Mouse (Mus musculus) small intestine, adult 2 months (tissue): ENCODE results near the gene Ric8a.

Experiments used
- CTCF ChIP-seq: fragments of 200-500 bp; IDR thresholded peaks from 2 replicates; pipeline ENCODE4 v1.5.1; 2012; ENCODE audit warnings: low read depth, mild to moderate bottlenecking, control low read depth, inconsistent platforms, low read length, moderate library complexity, mixed read lengths; ENCODE audit not compliant: insufficient replicate concordance, insufficient read length; ENCODE audit errors: extremely low read depth
- POLR2A ChIP-seq: fragments of 200-500 bp; IDR thresholded peaks from 2 replicates; pipeline ENCODE4 v1.6.1; 2012; ENCODE audit warnings: low read depth, mild to moderate bottlenecking, control low read depth, inconsistent platforms, low read length, moderate library complexity

GRCm38 (mm10) chr7:140858746-140859145 lies 2.0 kb downstream of the Ric8a start:
- TF ChIP-seq CTCF, result no peak
- no peak for TF ChIP-seq POLR2A
